Mouse (Mus musculus) brain, embryonic 14.5 days (tissue): ENCODE data around the gene Fbxw11. TPM values are rescaled to one million over a fixed set of nuclear protein-coding genes. Genes with fewer than 3 reads are reported as not detected.

ENCODE experiments used
- DNase-seq: peaks from one replicate; pipeline ENCODE4 v3.0.0-alpha.2; 2011; ENCODE audit warnings: low read depth
- CTCF ChIP-seq: fragments of 200-500 bp; IDR thresholded peaks from 2 replicates; pipeline ENCODE4 v1.5.1; 2012; ENCODE audit warnings: inconsistent platforms, mild to moderate bottlenecking, moderate library complexity, borderline replicate concordance; ENCODE audit not compliant: insufficient read depth, insufficient read length; ENCODE audit errors: extremely low read depth
- POLR2A ChIP-seq: fragments of 200-500 bp; IDR thresholded peaks from 2 replicates; pipeline ENCODE4 v1.6.1; 2012; ENCODE audit warnings: mild to moderate bottlenecking, inconsistent platforms, borderline replicate concordance; ENCODE audit not compliant: poor library complexity, insufficient read depth, insufficient read length, severe bottlenecking; ENCODE audit errors: extremely low read depth
- polyA plus RNA-seq: library from polyadenylated mRNA; depleted of rRNA; stranded (reverse); fragments of >200 nt; gene quantifications from 2 replicates; pipeline ENCODE4 v1.2.3, GENCODE M21; 2012

The Fbxw11 gene
- polyA plus RNA-seq, 1 experiment, result 105 TPM

GRCm38 (mm10) chr11:32627900-32628299 lies 14.6 kb upstream of the Fbxw11 start:
- no peak for DNase-seq
- TF ChIP-seq CTCF (no peak), POLR2A (no peak)

GRCm38 (mm10) chr11:32629713-32630211 lies 12.8 kb upstream of the Fbxw11 start:
- no peak for DNase-seq
- TF ChIP-seq CTCF (no peak), POLR2A (no peak)

- TF ChIP-seq CTCF, result no peak
- no peak for TF ChIP-seq POLR2A
- DNase-seq, result no peak
Observed at GRCm38 (mm10) chr11:32632671-32633070, 9.9 kb upstream of the Fbxw11 start.

GRCm38 (mm10) chr11:32633542-32633941 lies 9.0 kb upstream of the Fbxw11 start:
- no peak for DNase-seq
- TF ChIP-seq CTCF (peak; percentile 18; the same call in 1 of the 2 replicates), POLR2A (no peak)

GRCm38 (mm10) chr11:32634143-32634542 lies 8.4 kb upstream of the Fbxw11 start:
- TF ChIP-seq POLR2A (no peak), CTCF (no peak)
- DNase-seq, result no peak

GRCm38 (mm10) chr11:32634842-32635241 lies 7.7 kb upstream of the Fbxw11 start:
- no peak for TF ChIP-seq POLR2A
- TF ChIP-seq CTCF, result no peak

GRCm38 (mm10) chr11:32636275-32636674 lies 6.2 kb upstream of the Fbxw11 start:
- no peak for DNase-seq
- TF ChIP-seq CTCF (no peak), POLR2A (no peak)

More at GRCm38 (mm10) chr11:32634842-32635241, 7.7 kb upstream of the Fbxw11 start:
- no peak for DNase-seq

GRCm38 (mm10) chr11:32638521-32639255 lies 3.8 kb upstream of the Fbxw11 start:
- DNase-seq, result no peak
- TF ChIP-seq CTCF (no peak), POLR2A (no peak)

GRCm38 (mm10) chr11:32640617-32641016 lies 1.9 kb upstream of the Fbxw11 start:
- no peak for DNase-seq
- TF ChIP-seq CTCF (no peak), POLR2A (no peak)

- DNase-seq, result peak; percentile 37
- TF ChIP-seq CTCF (no peak), POLR2A (no peak)
Observed at GRCm38 (mm10) chr11:32642899-32643886, 669 bp downstream of the Fbxw11 start.

- no peak for DNase-seq
- no peak for TF ChIP-seq POLR2A
- no peak for TF ChIP-seq CTCF
Observed at GRCm38 (mm10) chr11:32644010-32644409, 1.5 kb downstream of the Fbxw11 start.

- no peak for TF ChIP-seq POLR2A
- no peak for TF ChIP-seq CTCF
- no peak for DNase-seq
Observed at GRCm38 (mm10) chr11:32647265-32647664, 4.7 kb downstream of the Fbxw11 start.
